Mouse (Mus musculus): Measurements from ENCODE around the gene Dkkl1.

DNA sequence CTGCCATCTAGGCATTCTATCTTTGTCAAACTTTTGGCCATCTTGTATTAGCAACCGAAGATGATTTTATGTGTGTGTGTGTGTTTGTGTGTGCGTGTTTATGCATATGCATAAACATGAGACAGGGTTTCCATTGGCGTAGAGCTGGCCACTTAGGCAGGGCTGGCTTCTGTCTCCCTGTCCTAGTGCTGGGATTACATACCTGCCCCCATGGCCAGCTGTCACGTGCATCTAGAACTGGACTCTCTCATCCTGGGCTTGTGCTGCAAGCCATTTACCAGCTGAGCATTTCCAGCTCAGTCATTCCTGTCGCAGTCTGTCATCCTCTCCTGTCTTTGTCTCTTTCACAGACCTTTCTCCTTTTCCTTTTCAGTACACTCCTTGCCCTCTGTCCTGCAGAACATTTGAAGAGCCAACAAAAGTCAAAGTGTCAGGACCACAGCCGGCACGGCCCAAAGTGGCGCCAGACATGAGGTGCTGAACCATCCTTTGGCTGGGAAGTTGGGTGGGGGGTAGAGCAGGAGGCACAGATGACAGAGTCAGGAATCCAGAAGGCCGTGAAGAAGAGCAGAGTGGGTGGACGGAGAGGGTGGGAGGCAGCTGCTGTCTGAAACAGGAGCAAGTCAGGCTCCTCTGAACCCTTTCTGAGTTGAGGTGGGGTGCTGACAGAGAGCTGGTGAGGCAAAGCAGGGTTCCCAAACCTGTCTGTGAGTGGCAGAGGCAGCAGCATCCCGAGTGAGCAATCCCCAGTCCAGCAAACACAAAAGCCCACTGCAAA is 45.3 kb upstream of the Dkkl1 start:
- TF ChIP-seq CTCF (IDR thresholded peaks at IDR 0.05; ENCODE audit: low read depth, low read length): no peak
- no peak for TF ChIP-seq POLR2A (IDR thresholded peaks at IDR 0.05; ENCODE audit: extremely low read depth, insufficient read depth, low read length)

All from liver, adult 2 months (tissue).